Comparison of ENCODE assay signal across 25 mouse cellular contexts in the genomic region with DNA sequence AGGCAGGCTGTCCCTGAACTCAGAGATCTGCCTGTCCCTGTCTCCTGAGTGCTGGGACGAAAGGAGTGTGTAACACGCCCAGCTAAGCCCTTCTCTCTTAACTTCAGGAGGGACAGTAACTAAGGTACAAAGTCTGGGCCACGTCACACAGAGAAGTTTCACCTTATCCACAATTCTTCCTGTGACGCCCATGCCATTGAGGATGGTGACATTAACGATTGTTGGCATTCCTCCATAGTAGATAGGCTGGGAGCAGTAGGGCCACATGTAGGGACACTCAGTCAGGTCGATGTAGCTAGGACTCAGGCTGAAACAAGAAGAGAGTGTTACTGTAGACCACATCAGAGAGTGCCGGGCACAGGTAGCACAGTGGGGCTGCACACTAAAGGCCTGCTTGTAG. TPM values are rescaled to one million over a fixed set of nuclear protein-coding genes. Genes with fewer than 3 reads are reported as not detected.
"Had no signal": no experiment of that assay in that cellular context is flagged by ENCODE, and none has a peak within 500 bp of the region (broad histone marks: within the 10 kb centered on the region; RNA-seq: fewer than 3 reads in every experiment).

No protein-coding gene starts in this region.

- ATAC-seq: liver, postnatal 0 days; lung, postnatal 0 days; midbrain, embryonic 13.5 days; midbrain, embryonic 15.5 days had no signal

- H3K4me2 ChIP-seq: liver, embryonic 15.5 days; lung, embryonic 15.5 days; midbrain, embryonic 11.5 days; midbrain, embryonic 13.5 days; midbrain, embryonic 15.5 days; neural tube, embryonic 12.5 days; stomach, embryonic 15.5 days had no signal

- H3K9ac ChIP-seq: liver, embryonic 15.5 days; liver, postnatal 0 days; lung, embryonic 15.5 days; midbrain, embryonic 13.5 days; midbrain, embryonic 15.5 days; neural tube, embryonic 12.5 days; stomach, embryonic 15.5 days had no signal

- H3K4me3 ChIP-seq: liver, embryonic 15.5 days; lung, embryonic 15.5 days; megakaryocyte, embryonic 14.5 days; midbrain, embryonic 13.5 days; midbrain, embryonic 15.5 days; neural tube, embryonic 12.5 days; stomach, embryonic 15.5 days had no signal

- H3K27me3 ChIP-seq: liver, embryonic 15.5 days; lung, embryonic 15.5 days; megakaryocyte, embryonic 14.5 days; midbrain, embryonic 13.5 days; midbrain, embryonic 15.5 days; neural tube, embryonic 12.5 days; stomach, embryonic 15.5 days had no signal

- H3K27ac ChIP-seq: liver, embryonic 15.5 days; lung, embryonic 15.5 days; macrophage; midbrain, embryonic 13.5 days; midbrain, embryonic 15.5 days; neural tube, embryonic 12.5 days; stomach, embryonic 15.5 days had no signal

- H3K9me3 ChIP-seq: liver, embryonic 15.5 days; lung, embryonic 15.5 days; megakaryocyte, embryonic 14.5 days; midbrain, embryonic 13.5 days; midbrain, embryonic 15.5 days; neural tube, embryonic 12.5 days; stomach, embryonic 15.5 days had no signal

- DNase-seq: liver, postnatal 0 days; lung, adult 2 months; lung, postnatal 14 days; lung, postnatal 36 days; retina, postnatal 1 day; right cerebral cortex, adult 18-20 months; right cerebral cortex, postnatal 25 days; thymus, adult 18-20 months; thymus, postnatal 14 days; thymus, postnatal 36 days had no signal

- H3K4me1 ChIP-seq: liver, embryonic 15.5 days; lung, embryonic 15.5 days; midbrain, embryonic 13.5 days; midbrain, embryonic 15.5 days; neural tube, embryonic 12.5 days; stomach, embryonic 15.5 days had no signal

RNA-seq across cellular contexts. Expression of a gene that starts 27.3 kb away (rescaled TPM):
- total RNA-seq: megakaryocyte progenitor cell, adult 5-6 weeks; monocyte, adult 5-6 weeks; neutrophil, adult 5-6 weeks had no signal
- polyA plus RNA-seq: liver, embryonic 15.5 days; liver, postnatal 0 days; lung, embryonic 15.5 days; lung, postnatal 0 days; macrophage; midbrain, embryonic 11.5 days; midbrain, embryonic 13.5 days; midbrain, embryonic 15.5 days; neural tube, embryonic 12.5 days; neural tube, embryonic 14.5 days; stomach, embryonic 15.5 days had no signal

RNA-seq across cellular contexts. Expression of a gene that starts 46.3 kb away (rescaled TPM):
- total RNA-seq: monocyte, adult 5-6 weeks; neutrophil, adult 5-6 weeks had no signal
- polyA plus RNA-seq: liver, postnatal 0 days; macrophage; spleen, adult 2 months had no signal
